Mouse (Mus musculus): ENCODE measurements at regions not wholly inside any gene's neighbourhood (a gene's known extent, or its start where the extent isn't known, plus 50 kb on each side); places are given as distances from the start of the nearest gene placed in this dataset.

DNA sequence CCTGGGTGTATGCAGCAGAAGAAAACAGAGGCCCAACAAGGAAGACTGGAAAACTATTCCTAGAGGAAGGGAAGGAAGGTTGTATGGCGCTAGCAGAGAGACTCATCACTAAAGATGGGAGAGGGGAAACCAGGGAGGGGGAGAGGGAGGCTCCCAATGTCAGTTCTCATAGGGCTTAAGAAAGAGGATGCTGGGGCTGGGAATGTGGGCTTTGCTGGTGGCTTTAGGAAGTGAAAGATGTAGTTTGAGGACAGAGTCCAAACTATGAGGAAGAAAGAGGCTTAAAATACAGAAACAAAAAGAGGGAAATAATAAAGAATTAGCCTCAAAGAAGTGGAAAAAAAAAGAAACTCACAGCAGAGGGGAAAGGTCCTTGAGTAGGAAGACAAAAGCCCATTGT is 357.0 kb downstream of the Foxo1 start:
- ATAC-seq (ENCODE audit: low FRiP score) (no peak), DNase-seq (ENCODE audit: low spot score) (no peak)
- Histone ChIP-seq H3K27me3 (ENCODE audit: control insufficient read depth, insufficient read depth, low read length) (no peaks in the 10 kb centered on the region), H3K9me3 (ENCODE audit: control insufficient read depth, low read length) (no peaks in the 10 kb centered on the region), H3K4me3 (ENCODE audit: low read depth, low read length) (no peak overlapping the region), H3K4me2 (replicated peaks; ENCODE audit: low read depth, low read length) (no peak overlapping the region), H3K36me3 (ENCODE audit: control insufficient read depth, insufficient read depth, low read length) (no peaks in the 10 kb centered on the region), H3K9ac (ENCODE audit: low read depth, low read length) (no peak overlapping the region), H3K27ac (ENCODE audit: low read depth, low read length) (no peak overlapping the region), H3K4me1 (replicated peaks; ENCODE audit: control insufficient read depth, insufficient read depth, low read length) (no peaks in the 10 kb centered on the region)
- 33% methylated on average over 1 of the region's 1 CpGs for WGBS

DNA sequence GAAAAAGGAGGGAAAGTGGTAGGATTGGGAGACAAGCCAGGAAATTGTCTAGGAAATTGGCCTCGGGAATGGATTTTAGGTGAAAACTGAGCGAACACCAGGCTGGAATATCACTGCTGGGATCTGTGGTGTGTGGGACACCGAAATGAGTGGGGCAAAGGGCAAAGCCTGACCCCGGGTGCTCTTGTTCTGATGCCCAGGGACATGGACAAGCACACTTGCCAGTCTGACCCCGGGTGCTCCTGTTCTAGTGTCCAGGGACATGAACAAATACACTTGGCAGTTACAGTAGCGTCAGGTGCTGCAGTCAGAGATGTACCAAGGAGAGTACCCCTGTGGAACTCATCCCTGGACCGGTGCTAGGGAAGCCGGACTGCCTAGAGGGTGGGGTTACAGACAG is 354.4 kb downstream of the Foxo1 start:
- no peaks in the 10 kb centered on the region for H3K4me1 ChIP-seq (replicated peaks; ENCODE audit: control insufficient read depth, insufficient read depth, low read length)
- no peaks in the 10 kb centered on the region for H3K36me3 ChIP-seq (ENCODE audit: control insufficient read depth, insufficient read depth, low read length)
- no peak overlapping the region for H3K4me2 ChIP-seq (replicated peaks; ENCODE audit: low read depth, low read length)
- H3K4me3 ChIP-seq (ENCODE audit: low read depth, low read length): no peak overlapping the region
- no peaks in the 10 kb centered on the region for H3K27me3 ChIP-seq (ENCODE audit: control insufficient read depth, insufficient read depth, low read length)
- no peak overlapping the region for H3K27ac ChIP-seq (ENCODE audit: low read depth, low read length)
- H3K9me3 ChIP-seq (ENCODE audit: control insufficient read depth, low read length): no peaks in the 10 kb centered on the region
- WGBS: 91% methylated on average over 8 of the region's 8 CpGs
- no peak for ATAC-seq (ENCODE audit: low FRiP score)
- no peak overlapping the region for H3K9ac ChIP-seq (ENCODE audit: low read depth, low read length)
- DNase-seq (ENCODE audit: low spot score): no peak

DNA sequence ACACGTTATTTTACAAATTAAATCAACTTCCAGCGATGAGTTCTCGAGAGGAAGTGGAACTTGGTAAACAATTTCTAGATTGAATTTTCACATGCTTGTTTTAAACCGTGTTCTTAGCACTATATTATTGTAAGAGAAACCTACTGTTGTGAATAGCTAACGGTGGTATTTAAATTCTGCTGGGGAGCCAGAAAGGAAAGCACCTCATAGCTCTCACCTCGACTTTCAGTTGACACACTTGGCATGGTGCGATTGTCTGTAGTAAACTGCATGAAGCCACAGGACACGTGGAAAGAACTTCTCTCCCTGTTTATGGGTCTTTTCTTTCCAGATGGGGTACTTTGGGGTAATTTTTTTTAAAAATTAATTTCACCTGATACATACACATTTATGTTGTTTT is 353.8 kb downstream of the Foxo1 start:
- DNase-seq (ENCODE audit: low spot score) (no peak), ATAC-seq (ENCODE audit: low FRiP score) (no peak)
- WGBS: 89% methylated on average over 8 of the region's 8 CpGs
- Histone ChIP-seq H3K4me1 (replicated peaks; ENCODE audit: control insufficient read depth, insufficient read depth, low read length) (no peaks in the 10 kb centered on the region), H3K9me3 (ENCODE audit: control insufficient read depth, low read length) (no peaks in the 10 kb centered on the region), H3K4me2 (replicated peaks; ENCODE audit: low read depth, low read length) (no peak overlapping the region), H3K27me3 (ENCODE audit: control insufficient read depth, insufficient read depth, low read length) (no peaks in the 10 kb centered on the region), H3K4me3 (ENCODE audit: low read depth, low read length) (no peak overlapping the region), H3K9ac (ENCODE audit: low read depth, low read length) (no peak overlapping the region), H3K36me3 (ENCODE audit: control insufficient read depth, insufficient read depth, low read length) (no peaks in the 10 kb centered on the region), H3K27ac (ENCODE audit: low read depth, low read length) (no peak overlapping the region)

DNA sequence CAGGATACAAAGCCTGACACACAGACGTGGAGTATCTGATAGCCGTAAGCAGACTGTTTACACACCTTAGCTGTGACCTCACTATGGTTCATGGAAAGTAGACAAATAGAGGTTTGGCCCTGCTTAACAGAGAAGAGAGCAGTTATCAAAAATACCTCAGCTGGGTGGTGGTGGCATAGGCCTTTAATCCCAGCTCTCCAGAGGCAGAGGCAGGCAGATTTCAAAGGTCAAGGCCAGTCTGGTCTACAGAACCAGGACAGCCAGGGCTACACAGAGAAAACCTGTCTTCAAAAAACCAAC is 350.7 kb downstream of the Foxo1 start:
- no peak overlapping the region for H3K4me2 ChIP-seq (replicated peaks; ENCODE audit: low read depth, low read length)
- no peak overlapping the region for H3K27ac ChIP-seq (ENCODE audit: low read depth, low read length)
- 86% methylated on average over 2 of the region's 2 CpGs for WGBS
- H3K36me3 ChIP-seq (ENCODE audit: control insufficient read depth, insufficient read depth, low read length): no peaks in the 10 kb centered on the region
- no peaks in the 10 kb centered on the region for H3K4me1 ChIP-seq (replicated peaks; ENCODE audit: control insufficient read depth, insufficient read depth, low read length)
- H3K9me3 ChIP-seq (ENCODE audit: control insufficient read depth, low read length): no peaks in the 10 kb centered on the region
- ATAC-seq (ENCODE audit: low FRiP score) (no peak), DNase-seq (ENCODE audit: low spot score) (no peak)
- H3K4me3 ChIP-seq (ENCODE audit: low read depth, low read length): no peak overlapping the region
- H3K27me3 ChIP-seq (ENCODE audit: control insufficient read depth, insufficient read depth, low read length): no peaks in the 10 kb centered on the region
- H3K9ac ChIP-seq (ENCODE audit: low read depth, low read length): no peak overlapping the region

DNA sequence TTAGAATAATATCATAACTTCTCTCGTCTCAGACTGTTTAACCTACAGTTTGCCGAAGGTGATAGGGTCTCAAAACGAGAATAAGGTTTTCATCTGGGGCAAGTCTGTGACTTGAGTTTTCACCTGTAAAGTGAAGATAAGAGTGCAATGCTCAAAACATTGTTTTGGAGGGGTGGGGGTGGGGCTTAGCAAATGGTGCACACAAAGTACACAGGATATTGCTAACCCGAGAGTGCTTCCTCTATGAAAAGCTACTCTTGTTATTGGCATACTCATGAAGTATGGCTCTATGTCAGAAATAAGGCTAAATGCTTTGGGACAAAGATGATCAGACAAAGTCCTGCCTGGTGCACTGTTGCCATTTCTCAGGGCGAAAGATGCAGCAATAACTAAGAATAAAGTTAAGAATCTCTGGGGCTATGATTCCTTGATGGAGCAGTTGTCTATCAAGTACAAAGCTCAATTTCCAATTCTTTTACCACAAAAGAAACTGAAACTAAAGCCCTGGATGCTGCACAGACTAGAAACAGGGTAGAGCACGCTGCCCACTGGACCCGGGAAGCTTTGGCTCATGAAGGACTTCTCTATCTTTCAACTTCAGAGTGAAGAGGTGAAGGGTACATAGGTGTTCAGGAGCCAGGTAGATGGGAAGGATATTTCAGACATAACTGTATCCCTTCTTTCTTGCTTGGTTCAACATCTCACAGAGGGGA is 350.2 kb downstream of the Foxo1 start:
- H3K4me3 ChIP-seq (ENCODE audit: low read depth, low read length): no peak overlapping the region
- no peaks in the 10 kb centered on the region for H3K9me3 ChIP-seq (ENCODE audit: control insufficient read depth, low read length)
- H3K4me2 ChIP-seq (replicated peaks; ENCODE audit: low read depth, low read length): no peak overlapping the region
- H3K27ac ChIP-seq (ENCODE audit: low read depth, low read length): no peak overlapping the region
- ATAC-seq (ENCODE audit: low FRiP score) (no peak), DNase-seq (ENCODE audit: low spot score) (no peak)
- no peaks in the 10 kb centered on the region for H3K36me3 ChIP-seq (ENCODE audit: control insufficient read depth, insufficient read depth, low read length)
- H3K4me1 ChIP-seq (replicated peaks; ENCODE audit: control insufficient read depth, insufficient read depth, low read length): no peaks in the 10 kb centered on the region
- H3K27me3 ChIP-seq (ENCODE audit: control insufficient read depth, insufficient read depth, low read length): no peaks in the 10 kb centered on the region
- 82% methylated on average over 7 of the region's 7 CpGs for WGBS
- H3K9ac ChIP-seq (ENCODE audit: low read depth, low read length): no peak overlapping the region

DNA sequence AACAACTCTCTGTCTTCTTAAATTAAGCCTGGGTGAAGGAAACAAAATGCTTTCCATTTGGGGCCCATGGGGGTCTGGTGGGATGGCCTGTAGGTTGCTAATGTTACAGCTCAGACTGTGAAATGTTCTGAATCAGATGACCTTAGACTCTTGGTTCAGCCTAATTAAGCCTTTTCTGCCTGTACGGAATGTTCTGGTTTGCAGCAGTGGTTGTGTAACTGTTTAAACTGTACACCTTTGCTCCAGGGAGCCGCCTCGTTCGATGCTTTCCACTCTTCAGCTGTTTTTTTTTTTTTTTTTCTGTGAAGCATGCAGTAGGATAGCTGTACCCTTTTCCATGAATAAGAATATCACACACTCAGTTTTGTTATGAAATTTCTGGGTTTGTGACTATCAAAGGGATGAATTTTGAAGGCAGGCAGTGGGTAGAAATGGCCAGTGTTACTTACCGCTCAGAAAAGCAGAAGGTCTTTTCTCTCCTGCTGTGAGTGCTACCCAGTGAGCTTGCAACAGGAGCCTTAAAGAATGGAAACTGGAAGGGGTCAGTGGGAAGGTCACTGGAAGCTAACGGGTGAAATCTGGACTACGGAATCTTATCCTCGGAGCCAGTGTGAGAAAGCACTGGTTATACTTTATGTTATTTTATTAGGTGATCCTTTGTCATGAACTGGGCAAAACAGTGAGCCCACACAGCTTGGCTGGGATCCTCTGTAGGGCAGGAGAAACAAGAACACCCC is 349.4 kb downstream of the Foxo1 start:
- Histone ChIP-seq H3K9me3 (ENCODE audit: control insufficient read depth, low read length) (no peaks in the 10 kb centered on the region), H3K36me3 (ENCODE audit: control insufficient read depth, insufficient read depth, low read length) (no peaks in the 10 kb centered on the region), H3K9ac (ENCODE audit: low read depth, low read length) (no peak overlapping the region), H3K27ac (ENCODE audit: low read depth, low read length) (no peak overlapping the region), H3K27me3 (ENCODE audit: control insufficient read depth, insufficient read depth, low read length) (no peaks in the 10 kb centered on the region), H3K4me2 (replicated peaks; ENCODE audit: low read depth, low read length) (no peak overlapping the region), H3K4me1 (replicated peaks; ENCODE audit: control insufficient read depth, insufficient read depth, low read length) (no peaks in the 10 kb centered on the region), H3K4me3 (ENCODE audit: low read depth, low read length) (no peak overlapping the region)
- 30% methylated on average over 8 of the region's 8 CpGs for WGBS
- ATAC-seq (ENCODE audit: low FRiP score) (no peak), DNase-seq (ENCODE audit: low spot score) (no peak)

DNA sequence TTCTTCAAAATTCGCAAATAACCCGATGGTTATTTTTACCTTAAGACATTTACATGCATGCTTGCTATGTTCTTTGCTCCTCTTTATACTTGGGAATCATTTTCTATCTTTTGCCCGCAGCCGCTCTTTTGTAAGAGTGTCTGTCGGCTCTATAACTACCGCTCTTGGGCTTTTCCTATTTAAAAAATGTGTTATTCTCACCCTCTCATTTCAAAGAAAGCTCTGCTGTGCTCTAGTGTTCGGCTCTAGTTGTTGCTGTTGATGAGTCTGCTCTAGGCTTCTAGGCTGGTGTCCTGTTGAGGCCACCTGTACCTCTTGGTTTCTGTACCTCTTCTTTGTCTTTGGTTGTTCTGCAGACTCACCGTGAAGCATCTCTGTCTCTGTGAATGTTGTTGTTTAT is 343.7 kb downstream of the Foxo1 start:
- no peaks in the 10 kb centered on the region for H3K27me3 ChIP-seq (ENCODE audit: control insufficient read depth, insufficient read depth, low read length)
- no peak overlapping the region for H3K9ac ChIP-seq (ENCODE audit: low read depth, low read length)
- H3K9me3 ChIP-seq (ENCODE audit: control insufficient read depth, low read length): no peaks in the 10 kb centered on the region
- no peak overlapping the region for H3K4me2 ChIP-seq (replicated peaks; ENCODE audit: low read depth, low read length)
- H3K4me3 ChIP-seq (ENCODE audit: low read depth, low read length): no peak overlapping the region
- no peaks in the 10 kb centered on the region for H3K36me3 ChIP-seq (ENCODE audit: control insufficient read depth, insufficient read depth, low read length)
- 91% methylated on average over 8 of the region's 8 CpGs for WGBS
- H3K27ac ChIP-seq (ENCODE audit: low read depth, low read length): no peak overlapping the region
- no peaks in the 10 kb centered on the region for H3K4me1 ChIP-seq (replicated peaks; ENCODE audit: control insufficient read depth, insufficient read depth, low read length)
- DNase-seq (ENCODE audit: low spot score) (no peak), ATAC-seq (ENCODE audit: low FRiP score) (no peak)

DNA sequence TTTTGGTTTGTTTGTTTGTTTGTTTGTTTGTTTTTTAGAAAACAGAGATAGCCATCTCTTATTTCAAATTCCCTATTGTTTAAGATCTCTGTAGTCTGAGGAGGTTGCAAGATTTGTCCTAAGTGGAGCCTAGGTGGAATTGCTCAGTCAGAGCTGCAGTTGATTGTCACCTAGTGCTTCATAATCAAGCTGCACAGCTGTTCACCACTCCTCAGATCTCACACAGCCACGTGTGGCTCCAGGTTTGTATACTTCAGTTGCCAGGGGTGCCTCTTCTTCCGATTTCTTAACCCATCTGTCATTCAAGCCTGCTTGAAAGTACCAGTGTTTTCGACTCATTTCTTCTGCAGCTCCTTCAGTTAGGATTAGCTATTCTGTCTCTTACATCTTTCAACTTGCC is 342.3 kb downstream of the Foxo1 start:
- H3K4me1 ChIP-seq (replicated peaks; ENCODE audit: control insufficient read depth, insufficient read depth, low read length): no peaks in the 10 kb centered on the region
- no peaks in the 10 kb centered on the region for H3K36me3 ChIP-seq (ENCODE audit: control insufficient read depth, insufficient read depth, low read length)
- 64% methylated on average over 3 of the region's 3 CpGs for WGBS
- H3K9ac ChIP-seq (ENCODE audit: low read depth, low read length): no peak overlapping the region
- no peaks in the 10 kb centered on the region for H3K9me3 ChIP-seq (ENCODE audit: control insufficient read depth, low read length)
- ATAC-seq (ENCODE audit: low FRiP score) (no peak), DNase-seq (ENCODE audit: low spot score) (no peak)
- H3K4me2 ChIP-seq (replicated peaks; ENCODE audit: low read depth, low read length): no peak overlapping the region
- H3K4me3 ChIP-seq (ENCODE audit: low read depth, low read length): no peak overlapping the region
- H3K27me3 ChIP-seq (ENCODE audit: control insufficient read depth, insufficient read depth, low read length): no peaks in the 10 kb centered on the region
- H3K27ac ChIP-seq (ENCODE audit: low read depth, low read length): no peak overlapping the region

DNA sequence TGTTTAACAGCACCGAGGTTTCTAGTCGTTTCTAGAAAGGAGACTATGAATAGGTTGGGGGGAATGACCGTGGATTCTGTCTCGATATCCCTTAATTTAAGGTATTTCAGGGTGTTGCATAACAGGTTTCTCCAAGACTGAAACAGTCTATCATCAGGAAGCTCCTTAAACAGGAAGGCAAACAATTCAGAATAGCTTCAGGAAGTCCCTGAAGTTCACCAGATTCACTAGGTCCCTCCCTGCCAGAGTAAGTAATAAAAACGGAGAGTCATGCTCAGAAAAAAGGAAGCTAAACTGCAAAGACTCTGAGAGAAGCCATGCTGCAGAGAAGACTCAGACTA is 339.9 kb downstream of the Foxo1 start:
- H3K9ac ChIP-seq (ENCODE audit: low read depth, low read length): no peak overlapping the region

More for the DNA sequence above, 339.9 kb downstream of the Foxo1 start:
- ATAC-seq (ENCODE audit: low FRiP score) (no peak), DNase-seq (ENCODE audit: low spot score) (no peak)
- no peak overlapping the region for H3K4me2 ChIP-seq (replicated peaks; ENCODE audit: low read depth, low read length)
- no peaks in the 10 kb centered on the region for H3K36me3 ChIP-seq (ENCODE audit: control insufficient read depth, insufficient read depth, low read length)
- H3K4me3 ChIP-seq (ENCODE audit: low read depth, low read length): no peak overlapping the region
- no peaks in the 10 kb centered on the region for H3K4me1 ChIP-seq (replicated peaks; ENCODE audit: control insufficient read depth, insufficient read depth, low read length)
- H3K27me3 ChIP-seq (ENCODE audit: control insufficient read depth, insufficient read depth, low read length): no peaks in the 10 kb centered on the region
- H3K27ac ChIP-seq (ENCODE audit: low read depth, low read length): no peak overlapping the region
- WGBS: 91% methylated on average over 5 of the region's 5 CpGs
- H3K9me3 ChIP-seq (ENCODE audit: control insufficient read depth, low read length): no peaks in the 10 kb centered on the region

Measured in hindbrain, embryonic 11.5 days (tissue).